Mouse (Mus musculus) heart, embryonic 16.5 days (tissue): ENCODE results near the gene Aaed1. TPM values are rescaled to one million over a fixed set of nuclear protein-coding genes. Genes with fewer than 3 reads are reported as not detected.

ENCODE experiments used
- ATAC-seq: fragments of 200-750 bp; cut with Nextera tagmentation; replicated peaks from 2 replicates; pipeline ENCODE4 v1.8.0; 2017; ENCODE audit warnings: moderate number of reproducible peaks; ENCODE audit not compliant: insufficient read depth, low FRiP score; ENCODE audit errors: extremely low read depth
- H3K27ac ChIP-seq: fragments of 300-500 bp; sonication (generic); 2 replicates; pipeline ENCODE4 v1.5.1; 2014; ENCODE audit warnings: mild to moderate bottlenecking, low read length, control low read depth, moderate library complexity
- H3K27me3 ChIP-seq: fragments of 300-500 bp; sonication (generic); 2 replicates; pipeline ENCODE4 v1.6.1; 2014; ENCODE audit warnings: low read length, mixed read lengths; ENCODE audit not compliant: control insufficient read depth, insufficient read depth
- H3K36me3 ChIP-seq: fragments of 300-500 bp; sonication (generic); 2 replicates; pipeline ENCODE4 v1.6.1; 2014; ENCODE audit not compliant: control insufficient read depth, insufficient read depth
- H3K4me1 ChIP-seq: fragments of 300-500 bp; sonication (generic); 2 replicates; pipeline ENCODE4 v1.6.1; 2014; ENCODE audit warnings: low read length, mixed read lengths; ENCODE audit not compliant: control insufficient read depth, insufficient read depth
- H3K4me2 ChIP-seq: fragments of 300-500 bp; sonication (generic); 2 replicates; pipeline ENCODE4 v1.6.1; 2014; ENCODE audit warnings: low read depth, mild to moderate bottlenecking, control low read depth, low read length
- H3K4me3 ChIP-seq: fragments of 300-500 bp; sonication (generic); 2 replicates; pipeline ENCODE4 v1.5.1; 2014; ENCODE audit warnings: mild to moderate bottlenecking, control low read depth, low read length
- H3K9ac ChIP-seq: fragments of 300-500 bp; sonication (generic); 2 replicates; pipeline ENCODE4 v1.6.1; 2014; ENCODE audit warnings: low read length, control low read depth
- H3K9me3 ChIP-seq: fragments of 300-500 bp; sonication (generic); replicated peaks from 2 replicates; pipeline ENCODE4 v1.6.1; 2016; ENCODE audit warnings: low read length; ENCODE audit not compliant: control insufficient read depth
- WGBS: fragments of 180-500 bp; shearing (Covaris S2); extraction: QIAGEN DNeasy Blood & Tissue Kit; methylation state at CpG from one replicate; pipeline ENCODE4 v1.1.7; 2014; 5-methylcytosine and 5-hydroxymethylcytosine counted together
- polyA plus RNA-seq: library from polyadenylated mRNA; unstranded; fragments of >200 nt; fragmentation: Nextera tagmentation; extraction: Ambion mirVana; gene quantifications from 2 replicates; pipeline ENCODE4 v1.2.1, GENCODE M21; 2015

Gene Aaed1
- polyA plus RNA-seq, 1 experiment from 2014 or later = 70.4 TPM

DNA sequence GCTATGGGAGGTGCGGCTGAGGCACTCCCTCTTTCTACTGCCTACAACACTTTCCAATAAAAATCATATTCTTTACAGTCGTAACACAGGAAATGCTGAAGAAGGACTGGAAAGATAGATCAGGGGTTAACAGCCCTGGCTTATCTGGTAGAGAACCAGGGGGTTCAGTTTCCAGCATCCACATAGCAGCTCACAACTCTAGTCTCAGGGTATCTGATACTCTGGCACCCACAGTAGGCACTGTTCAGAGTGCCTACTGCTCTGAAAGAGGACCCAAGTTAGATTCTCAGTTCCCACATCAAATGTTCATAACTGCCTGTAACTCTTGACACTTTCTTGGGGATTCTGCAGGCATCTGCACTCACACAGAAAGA is 393 bp upstream of the Aaed1 start:
- Histone ChIP-seq H3K9ac (peak overlapping the region; percentile 89), H3K27me3 (no peaks in the 10 kb centered on the region), H3K4me2 (peak overlapping the region; percentile 66), H3K36me3 (peaks cover 6% of the 10 kb centered on the region; the same call in 1 of the 2 replicates), H3K4me1 (peaks cover 29% of the 10 kb centered on the region), H3K4me3 (peak overlapping the region; percentile 85), H3K27ac (peak overlapping the region; percentile 98), H3K9me3 (no peaks in the 10 kb centered on the region)
- 2% methylated on average over 2 of the region's 2 CpGs for WGBS
- no peak; the same call in 1 of the 2 replicates for ATAC-seq

DNA sequence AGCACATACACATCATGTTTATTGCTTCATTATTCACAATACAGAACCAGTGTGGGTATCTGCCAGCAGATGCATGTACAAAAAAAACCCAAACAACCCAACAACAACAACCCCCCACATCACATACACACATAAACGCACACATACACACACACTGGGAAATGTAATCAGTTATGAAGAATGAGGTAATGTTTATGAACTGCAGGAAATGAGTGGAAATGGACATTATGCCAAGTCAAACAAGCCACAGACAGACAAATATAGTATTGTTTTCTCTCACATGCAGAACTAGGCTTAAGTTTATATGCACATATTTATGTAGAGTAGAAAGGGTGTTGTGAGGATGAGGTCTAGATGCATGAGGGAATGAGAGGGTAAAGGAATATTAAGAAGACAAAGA is 1.2 kb downstream of the Aaed1 start:
- no peaks in the 10 kb centered on the region for H3K9me3 ChIP-seq
- H3K27ac ChIP-seq = peak overlapping the region; percentile 98
- H3K27me3 ChIP-seq = no peaks in the 10 kb centered on the region
- peaks cover 29% of the 10 kb centered on the region for H3K4me1 ChIP-seq
- H3K4me3 ChIP-seq = peak overlapping the region; percentile 85
- peak overlapping the region; percentile 89 for H3K9ac ChIP-seq
- WGBS = 46% methylated on average over 1 of the region's 1 CpGs
- ATAC-seq = no peak
- peaks cover 16% of the 10 kb centered on the region; the same call in 1 of the 2 replicates for H3K36me3 ChIP-seq
- peak overlapping the region; percentile 66 for H3K4me2 ChIP-seq

GRCm38 (mm10) chr13:64310585-64310984 is 1.9 kb downstream of the Aaed1 start:
- peak overlapping the region; percentile 40 for H3K27ac ChIP-seq
- no peak for ATAC-seq
- H3K27me3 ChIP-seq = no peaks in the 10 kb centered on the region
- peak overlapping the region; percentile 66 for H3K4me2 ChIP-seq
- 23% methylated on average over 6 of the region's 6 CpGs for WGBS
- H3K9ac ChIP-seq = no peak overlapping the region
- 0 out of 2 replicates have a peak overlapping the region, but pooled peaks have one; percentile 3 for H3K4me3 ChIP-seq
- no peaks in the 10 kb centered on the region for H3K9me3 ChIP-seq
- H3K36me3 ChIP-seq = peaks cover 16% of the 10 kb centered on the region; the same call in 1 of the 2 replicates
- peaks cover 27% of the 10 kb centered on the region for H3K4me1 ChIP-seq

- no peaks in the 10 kb centered on the region for H3K9me3 ChIP-seq
- whole genome bisulfite sequencing = 56% methylated on average over 11 of the region's 11 CpGs
- peak overlapping the region; percentile 40 for H3K27ac ChIP-seq
- ATAC-seq = no peak
- H3K4me3 ChIP-seq = no peak overlapping the region
- peaks cover 18% of the 10 kb centered on the region; the same call in 1 of the 2 replicates for H3K36me3 ChIP-seq
- H3K9ac ChIP-seq = peak overlapping the region; percentile 17; the same call in 1 of the 2 replicates
- H3K4me2 ChIP-seq = peak overlapping the region; percentile 66
- peaks cover 27% of the 10 kb centered on the region for H3K4me1 ChIP-seq
- H3K27me3 ChIP-seq = no peaks in the 10 kb centered on the region
Observed at GRCm38 (mm10) chr13:64309842-64310241, 2.7 kb downstream of the Aaed1 start.

DNA sequence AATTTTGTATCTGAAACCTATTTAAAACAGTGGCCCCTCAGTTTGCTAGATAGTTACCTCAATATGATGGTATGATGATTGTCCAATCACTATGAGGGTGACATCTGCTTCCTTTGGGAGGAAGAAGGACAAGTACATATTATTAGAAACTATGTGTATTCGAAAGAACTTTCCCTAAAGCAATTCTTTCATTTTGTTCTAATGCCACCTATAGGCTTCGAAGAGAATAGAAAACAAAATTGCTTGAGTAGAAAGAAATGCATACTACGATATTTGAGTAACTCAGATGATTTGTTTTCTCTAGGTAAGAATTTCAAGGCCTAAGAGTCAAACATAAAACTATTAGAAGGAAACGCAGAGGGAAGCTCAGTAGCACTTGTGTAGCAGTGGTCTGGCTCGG is 3.5 kb downstream of the Aaed1 start:
- 44% methylated on average over 5 of the region's 5 CpGs for WGBS
- H3K4me1 ChIP-seq = peaks cover 27% of the 10 kb centered on the region
- H3K4me2 ChIP-seq = no peak overlapping the region
- no peak for ATAC-seq
- H3K9ac ChIP-seq = no peak overlapping the region
- H3K27me3 ChIP-seq = no peaks in the 10 kb centered on the region
- H3K4me3 ChIP-seq = no peak overlapping the region
- H3K27ac ChIP-seq = no peak overlapping the region
- peaks cover 24% of the 10 kb centered on the region for H3K36me3 ChIP-seq
- H3K9me3 ChIP-seq = no peaks in the 10 kb centered on the region

GRCm38 (mm10) chr13:64307508-64307907 is 5.0 kb downstream of the Aaed1 start:
- no peak overlapping the region for H3K4me3 ChIP-seq
- no peak overlapping the region for H3K9ac ChIP-seq
- H3K4me1 ChIP-seq = peaks cover 23% of the 10 kb centered on the region
- H3K4me2 ChIP-seq = no peak overlapping the region
- no peaks in the 10 kb centered on the region for H3K27me3 ChIP-seq
- H3K27ac ChIP-seq = no peak overlapping the region
- no peaks in the 10 kb centered on the region for H3K9me3 ChIP-seq
- H3K36me3 ChIP-seq = peaks cover 30% of the 10 kb centered on the region
- ATAC-seq = no peak
- 83% methylated on average over 5 of the region's 5 CpGs for WGBS

- no peak overlapping the region for H3K9ac ChIP-seq
- peaks cover 19% of the 10 kb centered on the region for H3K4me1 ChIP-seq
- WGBS = 70% methylated on average over 3 of the region's 3 CpGs
- no peak overlapping the region for H3K4me3 ChIP-seq
- no peaks in the 10 kb centered on the region for H3K27me3 ChIP-seq
- no peak overlapping the region for H3K4me2 ChIP-seq
- no peak overlapping the region for H3K27ac ChIP-seq
- H3K9me3 ChIP-seq = no peaks in the 10 kb centered on the region
- peaks cover 31% of the 10 kb centered on the region for H3K36me3 ChIP-seq
- no peak for ATAC-seq
Observed at GRCm38 (mm10) chr13:64306078-64306477, 6.4 kb downstream of the Aaed1 start.

- no peak overlapping the region for H3K9ac ChIP-seq
- no peaks in the 10 kb centered on the region for H3K4me1 ChIP-seq
- H3K4me3 ChIP-seq = no peak overlapping the region
- H3K4me2 ChIP-seq = no peak overlapping the region
- H3K27ac ChIP-seq = no peak overlapping the region
- no peaks in the 10 kb centered on the region for H3K9me3 ChIP-seq
- H3K27me3 ChIP-seq = no peaks in the 10 kb centered on the region
- 88% methylated on average over 1 of the region's 1 CpGs for WGBS
- no peak for ATAC-seq
- peaks cover 19% of the 10 kb centered on the region for H3K36me3 ChIP-seq
Observed at GRCm38 (mm10) chr13:64299069-64299468, 13.4 kb downstream of the Aaed1 start.

GRCm38 (mm10) chr13:64286791-64287190 is 25.7 kb downstream of the Aaed1 start:
- WGBS = 58% methylated on average over 4 of the region's 4 CpGs
- Histone ChIP-seq H3K4me2 (no peak overlapping the region), H3K36me3 (peaks cover 12% of the 10 kb centered on the region), H3K4me1 (no peaks in the 10 kb centered on the region), H3K4me3 (no peak overlapping the region), H3K9ac (no peak overlapping the region), H3K27ac (no peak overlapping the region), H3K9me3 (peaks cover 4% of the 10 kb centered on the region), H3K27me3 (no peaks in the 10 kb centered on the region)
- no peak for ATAC-seq
